Mouse (Mus musculus) kidney, postnatal 25 days (tissue): Measurements from ENCODE around the gene Slc25a40.

ENCODE experiments used
- DNase-seq, 2 experiments: peaks; one replicate each; pipeline ENCODE4 v3.0.0; 2021; ENCODE audit warnings: mixed read lengths in 2 of 2

Gene Slc25a40

GRCm38 (mm10) chr5:8491778-8492177 is 69.1 kb downstream of the Slc25a40 start:
- no peak for DNase-seq
